Mouse (Mus musculus) hematopoietic stem cell, adult 5-6 weeks (primary cell): ENCODE measurements around the gene Tspan8. TPM values are rescaled to one million over a fixed set of nuclear protein-coding genes. Genes with fewer than 3 reads are reported as not detected.

Experiments
- ATAC-seq, 2 experiments: fragments of 125-278 bp in 1 of 2; replicated peaks in 1 of 2; 2 replicates each; pipeline ENCODE4 v1.8.0; 2016 to 2017; ENCODE audit warnings: inconsistent platforms in 2 of 2, mild to moderate bottlenecking in 2 of 2, moderate number of reproducible peaks in 2 of 2, low read depth in 1 of 2, moderate TSS enrichment in 1 of 2; ENCODE audit not compliant: low FRiP score in 2 of 2, poor library complexity in 2 of 2, severe bottlenecking in 2 of 2, insufficient read depth in 1 of 2, low TSS enrichment in 1 of 2
- total RNA-seq: library from RNA; stranded (forward); fragments of 172-1452, 232-1000 nt; gene quantifications from 2 replicates; pipeline ENCODE4 v1.2.3, GENCODE M21; 2017

Tspan8 gene
- total RNA-seq, 1 experiment from 2014 or later, result 9.9 TPM

- ATAC-seq, result peak; percentile 65 to 80; a peak in 3 of 4 replicates
Measured at GRCm38 (mm10) chr10:115817056-115817724, 558 bp downstream of the Tspan8 start.

GRCm38 (mm10) chr10:115825289-115825688 is 8.7 kb downstream of the Tspan8 start:
- ATAC-seq, result no peak

- no peak for ATAC-seq
Measured at GRCm38 (mm10) chr10:115828872-115829271, 12.2 kb downstream of the Tspan8 start.

GRCm38 (mm10) chr10:115829696-115830095 is 13.1 kb downstream of the Tspan8 start:
- ATAC-seq, result no peak

- ATAC-seq, result no peak
Measured at GRCm38 (mm10) chr10:115830726-115831125, 14.1 kb downstream of the Tspan8 start.

GRCm38 (mm10) chr10:115834017-115834416 is 17.4 kb downstream of the Tspan8 start:
- ATAC-seq, result no peak

GRCm38 (mm10) chr10:115846930-115847329 is 30.3 kb downstream of the Tspan8 start:
- ATAC-seq, result no peak

- ATAC-seq, result no peak
Measured at GRCm38 (mm10) chr10:115848511-115848910, 31.9 kb downstream of the Tspan8 start.

GRCm38 (mm10) chr10:115860210-115860880 is 43.7 kb downstream of the Tspan8 start:
- no peak for ATAC-seq

GRCm38 (mm10) chr10:115861967-115862366 is 45.3 kb downstream of the Tspan8 start:
- no peak for ATAC-seq

- ATAC-seq, result no peak
Measured at GRCm38 (mm10) chr10:115882757-115883156, 66.1 kb downstream of the Tspan8 start.

- no peak for ATAC-seq
Measured at GRCm38 (mm10) chr10:115891924-115892323, 75.3 kb downstream of the Tspan8 start.

GRCm38 (mm10) chr10:115892973-115893372 is 76.3 kb downstream of the Tspan8 start:
- ATAC-seq, result peak; percentile 65 to 73; a peak in 3 of 4 replicates

- ATAC-seq, result no peak
Measured at GRCm38 (mm10) chr10:115894045-115894444, 77.4 kb downstream of the Tspan8 start.

GRCm38 (mm10) chr10:115896764-115897163 is 80.1 kb downstream of the Tspan8 start:
- ATAC-seq, result no peak

- peak; percentile 61 to 77 for ATAC-seq
Measured at GRCm38 (mm10) chr10:115897235-115897634, 80.6 kb downstream of the Tspan8 start.
